Mouse (Mus musculus): ENCODE data around the gene Atf2. TPM values are rescaled to one million over a fixed set of nuclear protein-coding genes. Genes with fewer than 3 reads are reported as not detected.
"Not testable (repeated sequence)": the region's sequence is repeated elsewhere in the genome, so short reads cannot be mapped to it uniquely, and the experiment has no call there.

Gene Atf2
- total RNA-seq, 2 experiments from 2014 or later, result 56.9 to 88.3 TPM

- peak; percentile 45; the same call in 1 of the 2 replicates for ATAC-seq (replicated peaks; ENCODE audit: poor library complexity, severe bottlenecking)
These were observed 557 bp downstream of the Atf2 start for GRCm38 (mm10) chr2:73891701-73892463.

- no peak for ATAC-seq (replicated peaks; ENCODE audit: poor library complexity, severe bottlenecking)
These were observed 6.4 kb downstream of the Atf2 start for GRCm38 (mm10) chr2:73885997-73886396.

- no peak for ATAC-seq (replicated peaks; ENCODE audit: poor library complexity, severe bottlenecking)
These were observed 14.5 kb downstream of the Atf2 start for GRCm38 (mm10) chr2:73877891-73878290.

- ATAC-seq (replicated peaks; ENCODE audit: poor library complexity, severe bottlenecking), result peak; percentile 67
These were observed 24.5 kb downstream of the Atf2 start for GRCm38 (mm10) chr2:73867764-73868487.

GRCm38 (mm10) chr2:73860046-73860624 is 32.3 kb downstream of the Atf2 start:
- ATAC-seq (replicated peaks; ENCODE audit: poor library complexity, severe bottlenecking), result no peak

GRCm38 (mm10) chr2:73857352-73857751 is 35.1 kb downstream of the Atf2 start:
- ATAC-seq (replicated peaks; ENCODE audit: poor library complexity, severe bottlenecking), result no peak

- no peak for ATAC-seq (replicated peaks; ENCODE audit: poor library complexity, severe bottlenecking)
These were observed 36.2 kb downstream of the Atf2 start for GRCm38 (mm10) chr2:73856246-73856645.

- ATAC-seq (replicated peaks; ENCODE audit: poor library complexity, severe bottlenecking), result no peak
These were observed 57.9 kb downstream of the Atf2 start for GRCm38 (mm10) chr2:73834406-73835015.

GRCm38 (mm10) chr2:73833284-73833683 is 59.2 kb downstream of the Atf2 start:
- ATAC-seq (replicated peaks; ENCODE audit: poor library complexity, severe bottlenecking), result no peak

- ATAC-seq (replicated peaks; ENCODE audit: poor library complexity, severe bottlenecking), result peak; percentile 42; the same call in 1 of the 2 replicates
These were observed 73.7 kb downstream of the Atf2 start for GRCm38 (mm10) chr2:73818742-73819141.

- ATAC-seq (replicated peaks; ENCODE audit: poor library complexity, severe bottlenecking), result no peak
These were observed 84.8 kb downstream of the Atf2 start for GRCm38 (mm10) chr2:73807609-73808008.

GRCm38 (mm10) chr2:73800127-73800526 is 92.3 kb downstream of the Atf2 start:
- not testable (repeated sequence) for ATAC-seq (replicated peaks; ENCODE audit: poor library complexity, severe bottlenecking)

- ATAC-seq (replicated peaks; ENCODE audit: poor library complexity, severe bottlenecking), result no peak
These were observed 93.7 kb downstream of the Atf2 start for GRCm38 (mm10) chr2:73798786-73799185.

GRCm38 (mm10) chr2:73798136-73798535 is 94.3 kb downstream of the Atf2 start:
- ATAC-seq (replicated peaks; ENCODE audit: poor library complexity, severe bottlenecking), result no peak

- 0 out of 2 replicates have a peak, but pooled peaks have one; percentile 22 for ATAC-seq (replicated peaks; ENCODE audit: poor library complexity, severe bottlenecking)
These were observed 100.4 kb downstream of the Atf2 start for GRCm38 (mm10) chr2:73791846-73792630.

- no peak for ATAC-seq (replicated peaks; ENCODE audit: poor library complexity, severe bottlenecking)
These were observed 102.1 kb downstream of the Atf2 start for GRCm38 (mm10) chr2:73790332-73790731.

GRCm38 (mm10) chr2:73788395-73788794 is 104.0 kb downstream of the Atf2 start:
- no peak for ATAC-seq (replicated peaks; ENCODE audit: poor library complexity, severe bottlenecking)

GRCm38 (mm10) chr2:73782371-73782905 is 110.0 kb downstream of the Atf2 start:
- no peak for ATAC-seq (replicated peaks; ENCODE audit: poor library complexity, severe bottlenecking)

GRCm38 (mm10) chr2:73780321-73781010 is 112.0 kb downstream of the Atf2 start:
- ATAC-seq (replicated peaks; ENCODE audit: poor library complexity, severe bottlenecking), result no peak
